Mouse (Mus musculus) embryonic fibroblast, embryonic 13.5 days (primary cell): Measurements from ENCODE around the gene Cnot11. TPM values are rescaled to one million over a fixed set of nuclear protein-coding genes. Genes with fewer than 3 reads are reported as not detected.

Experiments
- H3K27ac ChIP-seq: 2 replicates; pipeline ENCODE4 v1.5.1; 2012; ENCODE audit warnings: low read length, control low read depth, inconsistent platforms; ENCODE audit not compliant: insufficient read depth
- H3K4me1 ChIP-seq: 2 replicates; pipeline ENCODE4 v1.6.1; 2011; ENCODE audit warnings: low read length; ENCODE audit not compliant: control insufficient read depth, insufficient read depth
- H3K4me3 ChIP-seq: 2 replicates; pipeline ENCODE4 v1.5.1; 2011; ENCODE audit warnings: mild to moderate bottlenecking, control low read depth, low read length; ENCODE audit not compliant: insufficient read depth
- CTCF ChIP-seq: IDR thresholded peaks from 2 replicates; pipeline ENCODE4 v1.5.1; 2011; ENCODE audit warnings: mild to moderate bottlenecking, control low read depth, low read length, moderate library complexity, borderline replicate concordance; ENCODE audit not compliant: insufficient read depth
- POLR2A ChIP-seq: IDR thresholded peaks from 2 replicates; pipeline ENCODE4 v1.6.1; 2011; ENCODE audit warnings: low read depth, mild to moderate bottlenecking, control low read depth, low read length, moderate library complexity
- polyA plus RNA-seq: library from polyadenylated mRNA; stranded (reverse); fragments of >200 nt; gene quantifications from 2 replicates; pipeline ENCODE4 v1.2.4, GENCODE M21; 2011; ENCODE audit warnings: low read depth; ENCODE audit not compliant: missing spikeins, insufficient read length

Gene Cnot11
- polyA plus RNA-seq, 1 experiment, result 47.8 TPM

- H3K4me1 ChIP-seq, result no peaks in the 10 kb centered on the region
- H3K4me3 ChIP-seq, result no peak overlapping the region
- no peak overlapping the region for H3K27ac ChIP-seq
- TF ChIP-seq POLR2A (no peak), CTCF (no peak)
Measured at GRCm38 (mm10) chr1:39511775-39512174, 23.0 kb upstream of the Cnot11 start.

GRCm38 (mm10) chr1:39512183-39512582 lies 22.6 kb upstream of the Cnot11 start:
- Histone ChIP-seq H3K27ac (no peak overlapping the region), H3K4me3 (no peak overlapping the region), H3K4me1 (no peaks in the 10 kb centered on the region)
- TF ChIP-seq POLR2A (no peak), CTCF (no peak)

- TF ChIP-seq CTCF (no peak), POLR2A (no peak)
- Histone ChIP-seq H3K4me3 (no peak overlapping the region), H3K27ac (no peak overlapping the region), H3K4me1 (no peaks in the 10 kb centered on the region)
Measured at GRCm38 (mm10) chr1:39515303-39515991, 19.3 kb upstream of the Cnot11 start.

GRCm38 (mm10) chr1:39521326-39521725 lies 13.5 kb upstream of the Cnot11 start:
- no peak overlapping the region for H3K4me3 ChIP-seq
- H3K27ac ChIP-seq, result no peak overlapping the region
- no peaks in the 10 kb centered on the region for H3K4me1 ChIP-seq
- TF ChIP-seq POLR2A, result no peak

- H3K4me1 ChIP-seq, result no peaks in the 10 kb centered on the region
- H3K27ac ChIP-seq, result no peak overlapping the region
- H3K4me3 ChIP-seq, result no peak overlapping the region
Measured at GRCm38 (mm10) chr1:39522519-39522918, 12.3 kb upstream of the Cnot11 start.

GRCm38 (mm10) chr1:39525763-39526162 lies 9.0 kb upstream of the Cnot11 start:
- TF ChIP-seq POLR2A (no peak), CTCF (no peak)
- H3K27ac ChIP-seq, result no peak overlapping the region

More at GRCm38 (mm10) chr1:39522519-39522918, 12.3 kb upstream of the Cnot11 start:
- peak; percentile 30; the same call in 1 of the 2 replicates for TF ChIP-seq CTCF
- TF ChIP-seq POLR2A, result no peak

GRCm38 (mm10) chr1:39526371-39527167 lies 8.2 kb upstream of the Cnot11 start:
- no peak for TF ChIP-seq POLR2A
- TF ChIP-seq CTCF, result no peak
- H3K4me1 ChIP-seq, result peaks cover 4% of the 10 kb centered on the region; the same call in 1 of the 2 replicates
- H3K4me3 ChIP-seq, result no peak overlapping the region
- no peak overlapping the region for H3K27ac ChIP-seq

More at GRCm38 (mm10) chr1:39525763-39526162, 9.0 kb upstream of the Cnot11 start:
- Histone ChIP-seq H3K4me1 (peaks cover 4% of the 10 kb centered on the region; the same call in 1 of the 2 replicates), H3K4me3 (no peak overlapping the region)

- no peak overlapping the region for H3K27ac ChIP-seq
Measured at GRCm38 (mm10) chr1:39527432-39527831, 7.4 kb upstream of the Cnot11 start.

GRCm38 (mm10) chr1:39528319-39528718 lies 6.5 kb upstream of the Cnot11 start:
- H3K4me3 ChIP-seq, result no peak overlapping the region
- H3K27ac ChIP-seq, result no peak overlapping the region
- peaks cover 4% of the 10 kb centered on the region; the same call in 1 of the 2 replicates for H3K4me1 ChIP-seq
- TF ChIP-seq POLR2A (no peak), CTCF (no peak)

More at GRCm38 (mm10) chr1:39527432-39527831, 7.4 kb upstream of the Cnot11 start:
- peaks cover 4% of the 10 kb centered on the region; the same call in 1 of the 2 replicates for H3K4me1 ChIP-seq
- TF ChIP-seq POLR2A, result no peak
- TF ChIP-seq CTCF, result peak; percentile 81
- no peak overlapping the region for H3K4me3 ChIP-seq

- peak; percentile 35; the same call in 1 of the 2 replicates for TF ChIP-seq CTCF
- TF ChIP-seq POLR2A, result no peak
- Histone ChIP-seq H3K4me3 (no peak overlapping the region), H3K4me1 (peaks cover 4% of the 10 kb centered on the region; the same call in 1 of the 2 replicates), H3K27ac (no peak overlapping the region)
Measured at GRCm38 (mm10) chr1:39530258-39530943, 4.4 kb upstream of the Cnot11 start.
